Mouse (Mus musculus) forebrain, embryonic 13.5 days (tissue): ENCODE data around the gene Gpx4. TPM values are rescaled to one million over a fixed set of nuclear protein-coding genes. Genes with fewer than 3 reads are reported as not detected.
A peak's percentile ranks its signal among the peaks of the same experiment; 100 is the strongest.

Source experiments
- ATAC-seq: fragments of 200-750 bp; cut with Nextera tagmentation; 2 replicates; pipeline ENCODE4 v1.8.0; 2017
- H3K27ac ChIP-seq: fragments of 300-500 bp; sonication (generic); 2 replicates; pipeline ENCODE4 v1.5.1; 2015; ENCODE audit warnings: inconsistent platforms, mild to moderate bottlenecking, moderate library complexity
- H3K27me3 ChIP-seq: fragments of 300-500 bp; sonication (generic); 2 replicates; pipeline ENCODE4 v1.6.1; 2015; ENCODE audit warnings: mild to moderate bottlenecking, inconsistent platforms
- H3K36me3 ChIP-seq: fragments of 300-500 bp; sonication (generic); 2 replicates; pipeline ENCODE4 v1.6.1; 2015; ENCODE audit warnings: mild to moderate bottlenecking, inconsistent platforms; ENCODE audit not compliant: poor library complexity, severe bottlenecking
- H3K4me1 ChIP-seq: fragments of 300-500 bp; sonication (generic); 2 replicates; pipeline ENCODE4 v1.6.1; 2015; ENCODE audit warnings: inconsistent platforms
- H3K4me2 ChIP-seq: fragments of 300-500 bp; sonication (generic); 2 replicates; pipeline ENCODE4 v1.6.1; 2015; ENCODE audit warnings: inconsistent platforms, mild to moderate bottlenecking, moderate library complexity
- H3K4me3 ChIP-seq: fragments of 300-500 bp; sonication (generic); 2 replicates; pipeline ENCODE4 v1.5.1; 2015; ENCODE audit warnings: mild to moderate bottlenecking, inconsistent platforms
- H3K9ac ChIP-seq: fragments of 300-500 bp; sonication (generic); 2 replicates; pipeline ENCODE4 v1.6.1; 2015; ENCODE audit warnings: mild to moderate bottlenecking, inconsistent platforms
- H3K9me3 ChIP-seq: fragments of 300-500 bp; sonication (generic); replicated peaks from 2 replicates; pipeline ENCODE4 v1.6.1; 2016; ENCODE audit warnings: inconsistent platforms
- WGBS: fragments of 180-500 bp; shearing (Covaris S2); methylation state at CpG from one replicate; pipeline ENCODE4 v1.1.7; 2015; 5-methylcytosine and 5-hydroxymethylcytosine counted together
- polyA plus RNA-seq: library from polyadenylated mRNA; unstranded; fragments of >200 nt; fragmentation: Nextera tagmentation; extraction: Ambion mirVana; gene quantifications from 2 replicates; pipeline ENCODE4 v1.2.1, GENCODE M21; 2015

Gene Gpx4
- polyA plus RNA-seq = 487 and 489 TPM in 2 replicates

DNA sequence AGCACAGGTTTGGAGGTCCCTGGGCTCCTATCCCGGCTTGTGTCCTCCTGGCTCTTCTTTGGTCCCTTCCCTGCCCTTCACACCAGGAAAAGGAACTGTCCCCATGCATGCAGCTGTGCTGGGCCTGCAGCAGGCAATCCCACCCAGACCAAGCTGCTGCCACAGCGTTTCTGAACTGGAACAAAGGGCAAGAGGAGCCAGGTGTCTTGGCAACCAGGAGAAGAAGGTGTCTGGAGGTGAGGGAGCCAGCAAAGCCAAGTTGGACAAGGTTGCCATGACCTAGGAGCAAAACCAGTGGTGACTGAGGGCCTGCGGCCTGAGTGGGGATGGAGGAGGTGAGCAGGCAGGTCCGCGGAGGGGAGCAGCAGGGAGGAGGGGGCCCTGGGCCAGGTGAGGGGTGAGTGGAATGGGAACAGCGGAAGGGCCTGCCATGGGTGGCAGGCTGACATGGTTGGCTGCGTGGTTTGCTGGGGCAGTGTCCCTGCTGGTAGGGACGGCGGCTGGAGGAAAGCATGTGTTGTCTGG is at the start of gene Gpx4:
Gpx4 (plus strand) TSS at position 126 of the 525 bp plus-strand sequence.
- no peak within 1 kb of the TSS for H3K4me2 ChIP-seq
- H3K4me1 ChIP-seq = peaks cover 19% of the 10 kb centered on the region
- ATAC-seq = no peak
- H3K4me3 ChIP-seq = no peak within 1 kb of the TSS
- no peaks in the 10 kb centered on the region for H3K36me3 ChIP-seq
- 50% methylated on average over 9 of the region's 9 CpGs for WGBS
- H3K27ac ChIP-seq = no peak within 1 kb of the TSS
- H3K9ac ChIP-seq = peak within 1 kb of the TSS; percentile 51
- no peaks in the 10 kb centered on the region for H3K27me3 ChIP-seq
- no peaks in the 10 kb centered on the region for H3K9me3 ChIP-seq

DNA sequence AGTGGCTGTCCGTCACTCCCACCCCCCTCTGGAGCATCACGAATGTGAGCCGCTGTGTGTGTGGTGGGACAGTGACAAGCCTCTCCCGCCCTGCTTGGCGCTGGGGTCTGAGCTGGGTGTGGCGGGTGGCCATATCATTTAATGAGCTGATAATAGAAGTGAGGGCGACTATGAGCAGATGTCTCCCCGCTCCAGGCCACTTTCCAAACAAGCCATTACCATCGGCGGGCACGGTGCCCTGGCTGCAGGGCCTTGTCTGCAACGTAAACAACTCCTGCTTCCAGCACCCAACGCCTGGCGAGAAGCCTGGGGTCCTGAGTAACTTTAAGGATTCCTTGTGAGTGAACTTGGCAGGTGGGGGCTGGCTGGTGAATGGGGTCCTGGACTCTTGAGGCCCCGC is 49.1 kb upstream of the Gpx4 start:
- Histone ChIP-seq H3K9ac (peak overlapping the region; percentile 63), H3K4me3 (peak overlapping the region; percentile 51), H3K27ac (peak overlapping the region; percentile 44; the same call in 1 of the 2 replicates), H3K36me3 (no peaks in the 10 kb centered on the region), H3K27me3 (peaks cover 46% of the 10 kb centered on the region), H3K4me1 (peaks cover 25% of the 10 kb centered on the region), H3K4me2 (peak overlapping the region; percentile 81), H3K9me3 (no peaks in the 10 kb centered on the region)
- peak; percentile 41 for ATAC-seq
- WGBS = 6% methylated on average over 15 of the region's 15 CpGs

- H3K36me3 ChIP-seq = no peaks in the 10 kb centered on the region
- ATAC-seq = no peak
- H3K4me2 ChIP-seq = no peak overlapping the region
- no peaks in the 10 kb centered on the region for H3K9me3 ChIP-seq
- H3K27me3 ChIP-seq = peaks cover 64% of the 10 kb centered on the region
- H3K4me1 ChIP-seq = peaks cover 16% of the 10 kb centered on the region
- no peak overlapping the region for H3K9ac ChIP-seq
- no peak overlapping the region for H3K4me3 ChIP-seq
- H3K27ac ChIP-seq = no peak overlapping the region
- WGBS = 76% methylated on average over 9 of the region's 9 CpGs
These were observed 45.0 kb upstream of the Gpx4 start for GRCm38 (mm10) chr10:80001945-80002344.

- H3K4me3 ChIP-seq = no peak overlapping the region
- peaks cover 64% of the 10 kb centered on the region for H3K27me3 ChIP-seq
- no peaks in the 10 kb centered on the region for H3K36me3 ChIP-seq
- H3K9me3 ChIP-seq = no peaks in the 10 kb centered on the region
- 19% methylated on average over 21 of the region's 21 CpGs for WGBS
- no peak overlapping the region for H3K27ac ChIP-seq
- H3K4me2 ChIP-seq = no peak overlapping the region
- H3K9ac ChIP-seq = no peak overlapping the region
- peaks cover 7% of the 10 kb centered on the region for H3K4me1 ChIP-seq
- ATAC-seq = no peak
These were observed 44.1 kb upstream of the Gpx4 start for GRCm38 (mm10) chr10:80002829-80003228.

DNA sequence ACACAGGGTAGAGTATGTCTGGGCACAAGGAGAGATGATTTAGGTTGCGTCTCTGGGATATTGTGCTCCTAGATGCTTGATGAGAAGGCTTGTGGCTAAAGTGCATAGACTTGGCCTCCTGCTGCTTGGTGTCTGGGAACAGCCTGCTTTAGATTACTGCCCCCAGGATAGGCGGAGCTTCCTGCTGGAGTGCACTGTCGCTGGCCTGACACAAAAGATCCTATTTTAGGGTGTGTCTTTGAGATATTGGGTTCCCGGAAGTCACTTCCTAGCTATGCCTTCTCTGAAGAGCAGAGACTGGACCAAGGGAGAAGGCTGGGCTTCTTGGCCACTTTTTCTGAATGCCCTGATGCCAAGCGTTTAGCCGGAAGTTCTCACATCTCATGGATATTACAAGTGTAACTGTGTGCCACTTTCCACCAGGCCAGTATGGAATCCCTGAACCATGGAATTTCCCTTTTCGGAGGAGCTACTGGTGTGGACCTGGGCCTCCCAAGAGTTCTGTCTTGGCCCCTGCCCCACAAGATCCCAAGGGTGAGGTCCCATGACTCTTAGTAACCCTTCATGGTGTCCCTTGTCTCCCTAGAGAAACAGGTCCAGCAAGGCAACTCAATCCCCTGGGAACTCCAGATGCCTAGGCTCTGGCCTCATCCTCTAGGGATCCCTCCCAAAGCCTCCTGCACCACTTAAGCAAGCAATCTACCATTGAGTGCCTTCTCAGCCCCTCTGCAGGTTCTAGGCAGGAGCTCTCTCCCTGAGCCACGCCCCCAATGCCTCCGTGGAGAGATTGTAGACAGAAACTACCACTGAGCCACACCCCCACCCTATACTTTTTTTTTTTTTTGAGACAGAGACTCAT is 43.4 kb upstream of the Gpx4 start:
- 61% methylated on average over 9 of the region's 9 CpGs for WGBS
- Histone ChIP-seq H3K36me3 (no peaks in the 10 kb centered on the region), H3K4me3 (no peak overlapping the region), H3K4me1 (no peaks in the 10 kb centered on the region), H3K27ac (no peak overlapping the region), H3K4me2 (no peak overlapping the region), H3K27me3 (peaks cover 63% of the 10 kb centered on the region), H3K9me3 (no peaks in the 10 kb centered on the region), H3K9ac (no peak overlapping the region)
- ATAC-seq = no peak

DNA sequence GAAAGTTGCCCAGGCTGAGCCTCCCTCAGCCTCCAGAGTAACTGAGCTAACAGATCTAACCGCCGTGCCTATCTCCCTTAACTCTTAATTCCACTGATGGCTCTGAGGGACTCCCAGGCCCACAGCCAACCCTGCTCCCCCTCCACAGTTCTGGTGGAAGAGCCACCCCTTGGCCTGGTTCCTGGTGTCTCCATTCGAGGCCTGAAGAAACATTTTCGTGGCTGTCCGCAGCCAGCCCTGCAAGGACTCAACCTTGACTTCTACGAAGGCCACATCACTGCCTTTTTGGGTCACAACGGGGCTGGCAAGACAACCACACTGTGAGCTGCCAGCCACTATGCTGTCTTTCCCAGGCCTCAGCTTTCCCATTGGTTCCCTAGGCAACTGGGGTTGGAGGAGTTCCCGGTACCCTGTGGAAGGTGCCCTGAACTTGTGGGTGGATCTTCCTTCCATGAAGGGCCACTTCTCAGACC is 42.7 kb upstream of the Gpx4 start:
- no peaks in the 10 kb centered on the region for H3K9me3 ChIP-seq
- no peaks in the 10 kb centered on the region; the same call in 1 of the 2 replicates for H3K36me3 ChIP-seq
- H3K4me1 ChIP-seq = no peaks in the 10 kb centered on the region
- H3K4me2 ChIP-seq = no peak overlapping the region
- H3K4me3 ChIP-seq = no peak overlapping the region
- WGBS = 88% methylated on average over 8 of the region's 8 CpGs
- H3K27me3 ChIP-seq = peaks cover 57% of the 10 kb centered on the region
- ATAC-seq = no peak
- no peak overlapping the region for H3K9ac ChIP-seq
- no peak overlapping the region for H3K27ac ChIP-seq

GRCm38 (mm10) chr10:80011740-80012139 is 35.2 kb upstream of the Gpx4 start:
- ATAC-seq = no peak
- no peak overlapping the region for H3K4me3 ChIP-seq
- H3K27me3 ChIP-seq = peaks cover 56% of the 10 kb centered on the region
- no peak overlapping the region for H3K9ac ChIP-seq
- WGBS = 82% methylated on average over 6 of the region's 6 CpGs
- H3K27ac ChIP-seq = no peak overlapping the region
- H3K36me3 ChIP-seq = peaks cover 24% of the 10 kb centered on the region
- H3K4me2 ChIP-seq = no peak overlapping the region
- peaks cover 25% of the 10 kb centered on the region for H3K9me3 ChIP-seq
- H3K4me1 ChIP-seq = no peaks in the 10 kb centered on the region

DNA sequence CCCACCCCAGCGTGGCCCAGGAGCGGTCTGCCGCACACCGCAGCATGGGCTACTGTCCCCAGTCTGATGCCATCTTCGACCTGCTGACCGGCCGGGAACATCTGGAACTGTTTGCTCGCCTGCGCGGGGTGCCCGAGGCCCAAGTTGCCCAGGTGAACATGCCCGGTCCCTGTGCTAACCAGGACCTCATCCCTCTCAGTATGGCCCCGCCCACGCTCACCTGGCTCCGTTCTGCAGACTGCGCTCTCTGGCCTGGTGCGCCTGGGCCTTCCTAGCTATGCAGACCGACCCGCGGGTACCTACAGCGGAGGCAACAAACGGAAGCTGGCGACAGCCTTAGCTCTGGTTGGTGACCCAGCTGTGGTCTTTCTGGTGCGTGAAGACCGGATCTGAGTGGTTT is 33.4 kb upstream of the Gpx4 start:
- Histone ChIP-seq H3K9me3 (peaks cover 25% of the 10 kb centered on the region), H3K27ac (no peak overlapping the region), H3K4me2 (no peak overlapping the region), H3K9ac (no peak overlapping the region), H3K36me3 (peaks cover 24% of the 10 kb centered on the region), H3K4me3 (no peak overlapping the region), H3K27me3 (peaks cover 65% of the 10 kb centered on the region), H3K4me1 (no peaks in the 10 kb centered on the region)
- WGBS = 29% methylated on average over 25 of the region's 25 CpGs
- no peak for ATAC-seq

GRCm38 (mm10) chr10:80014484-80015290 is 32.3 kb upstream of the Gpx4 start:
- 22% methylated on average over 28 of the region's 28 CpGs for WGBS
- H3K9me3 ChIP-seq = peaks cover 23% of the 10 kb centered on the region
- H3K27me3 ChIP-seq = peaks cover 75% of the 10 kb centered on the region
- no peak overlapping the region for H3K4me2 ChIP-seq
- H3K9ac ChIP-seq = no peak overlapping the region
- no peak for ATAC-seq
- H3K27ac ChIP-seq = no peak overlapping the region
- no peak overlapping the region for H3K4me3 ChIP-seq
- H3K4me1 ChIP-seq = peaks cover 3% of the 10 kb centered on the region
- peaks cover 23% of the 10 kb centered on the region for H3K36me3 ChIP-seq

GRCm38 (mm10) chr10:80015583-80015982 is 31.4 kb upstream of the Gpx4 start:
- Histone ChIP-seq H3K27me3 (peaks cover 84% of the 10 kb centered on the region), H3K9ac (no peak overlapping the region), H3K4me1 (peaks cover 8% of the 10 kb centered on the region), H3K36me3 (peaks cover 14% of the 10 kb centered on the region), H3K4me3 (no peak overlapping the region), H3K27ac (no peak overlapping the region), H3K9me3 (peaks cover 15% of the 10 kb centered on the region), H3K4me2 (no peak overlapping the region)
- 79% methylated on average over 10 of the region's 10 CpGs for WGBS
- no peak for ATAC-seq

- H3K27me3 ChIP-seq = peaks cover 86% of the 10 kb centered on the region
- H3K4me1 ChIP-seq = peaks cover 8% of the 10 kb centered on the region
- H3K9ac ChIP-seq = no peak within 1 kb of the TSS
- H3K9me3 ChIP-seq = 0 out of 2 replicates have a peak, but pooled peaks cover 5% of the 10 kb centered on the region
- no peak within 1 kb of the TSS for H3K4me3 ChIP-seq
- no peak within 1 kb of the TSS for H3K27ac ChIP-seq
- peaks cover 6% of the 10 kb centered on the region; the same call in 1 of the 2 replicates for H3K36me3 ChIP-seq
- H3K4me2 ChIP-seq = no peak within 1 kb of the TSS
- no peak for ATAC-seq
- 72% methylated on average over 11 of the region's 11 CpGs for WGBS
These were observed 30.5 kb upstream of the Gpx4 start, which contains the start of gene Arhgap45 for GRCm38 (mm10) chr10:80016511-80016910. Gene Arhgap45 (plus strand): TSS chr10:80016653.

DNA sequence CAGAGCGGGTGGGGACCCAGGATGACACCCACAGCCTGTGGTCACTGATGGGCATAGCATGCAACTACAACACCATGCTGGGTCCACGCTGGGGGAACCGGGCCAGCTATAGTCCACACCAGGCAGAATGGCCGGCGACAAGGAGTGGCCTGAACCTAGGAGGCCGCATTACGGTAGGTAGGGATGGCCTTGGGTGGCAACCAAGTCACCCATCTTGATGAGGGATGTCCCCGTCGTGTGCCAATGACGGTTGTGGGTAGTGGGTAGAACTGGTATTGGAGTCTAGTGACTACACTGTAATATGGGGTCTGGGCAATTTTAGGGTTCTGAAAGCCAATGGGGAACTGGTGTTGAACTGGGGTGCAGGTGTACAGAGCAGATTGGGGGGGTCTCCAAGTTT is 30.0 kb upstream of the Gpx4 start:
- no peak overlapping the region for H3K27ac ChIP-seq
- H3K9ac ChIP-seq = no peak overlapping the region
- H3K4me3 ChIP-seq = no peak overlapping the region
- ATAC-seq = no peak
- WGBS = 90% methylated on average over 10 of the region's 10 CpGs
- H3K27me3 ChIP-seq = peaks cover 82% of the 10 kb centered on the region
- H3K4me2 ChIP-seq = no peak overlapping the region
- H3K9me3 ChIP-seq = 0 out of 2 replicates have a peak, but pooled peaks cover 1% of the 10 kb centered on the region
- H3K4me1 ChIP-seq = peaks cover 8% of the 10 kb centered on the region
- peaks cover 2% of the 10 kb centered on the region; the same call in 1 of the 2 replicates for H3K36me3 ChIP-seq
